Mouse (Mus musculus) bone marrow macrophage, adult 2 months (primary cell): Measurements from ENCODE around the gene Ctnna2.

Experiments used
- CTCF ChIP-seq: IDR thresholded peaks from 2 replicates; pipeline ENCODE4 v1.5.1; 2012; ENCODE audit warnings: low read depth, mild to moderate bottlenecking, low read length, moderate library complexity
- POLR2A ChIP-seq: IDR thresholded peaks from 2 replicates; pipeline ENCODE4 v1.6.1; 2012; ENCODE audit warnings: mild to moderate bottlenecking, low read depth, low read length, borderline replicate concordance

GRCm38 (mm10) chr6:76979247-76979850, 1000.1 kb downstream of the Ctnna2 start:
- no peak for TF ChIP-seq POLR2A
- TF ChIP-seq CTCF = no peak
